Mouse (Mus musculus) cerebellum, adult 2 months (tissue): Measurements from ENCODE around the gene B4galt2. TPM values are rescaled to one million over a fixed set of nuclear protein-coding genes. Genes with fewer than 3 reads are reported as not detected.

Source experiments
- DNase-seq, 2 experiments: peaks; one replicate each; pipeline ENCODE4 v3.0.0; 2021
- H3K27ac ChIP-seq: fragments of 200-500 bp; 2 replicates; pipeline ENCODE4 v1.5.1; 2012; ENCODE audit warnings: low read length, control low read depth, inconsistent platforms; ENCODE audit not compliant: insufficient read depth
- H3K27me3 ChIP-seq: fragments of 200-500 bp; 2 replicates; pipeline ENCODE4 v1.6.1; 2012; ENCODE audit warnings: inconsistent platforms, mild to moderate bottlenecking, low read length, moderate library complexity; ENCODE audit not compliant: control insufficient read depth, insufficient read depth
- H3K4me1 ChIP-seq: fragments of 200-500 bp; 2 replicates; pipeline ENCODE4 v1.6.1; 2011; ENCODE audit warnings: low read length; ENCODE audit not compliant: control insufficient read depth, insufficient read depth
- H3K4me3 ChIP-seq: fragments of 200-500 bp; replicated peaks from 2 replicates; pipeline ENCODE3; 2011; ENCODE audit warnings: mild to moderate bottlenecking, low read depth, low read length, control low read depth; ENCODE audit not compliant: insufficient read depth
- CTCF ChIP-seq: fragments of 200-500 bp; IDR thresholded peaks from 2 replicates; pipeline ENCODE4 v1.5.1; 2011; ENCODE audit warnings: low read depth, mild to moderate bottlenecking, control low read depth, low read length, moderate library complexity, borderline replicate concordance; ENCODE audit not compliant: insufficient read depth
- POLR2A ChIP-seq: fragments of 200-500 bp; IDR thresholded peaks from 2 replicates; pipeline ENCODE4 v1.6.1; 2011; ENCODE audit warnings: low read length, control low read depth, borderline replicate concordance; ENCODE audit not compliant: insufficient read depth
- WGBS: fragments of 180-500 bp; shearing (Covaris S2); methylation state at CpG from one replicate; pipeline ENCODE4 v1.1.7; 2018; 5-methylcytosine and 5-hydroxymethylcytosine counted together
- polyA plus RNA-seq: library from polyadenylated mRNA; depleted of rRNA; stranded (reverse); fragments of >200 nt; gene quantifications from 2 replicates; pipeline ENCODE4 v1.2.3, GENCODE M21; 2012; rRNA removed

B4galt2 gene
- polyA plus RNA-seq = 41.0 and 42.0 TPM in 2 replicates

GRCm38 (mm10) chr4:117882701-117883691 is at the start of gene B4galt2:
Gene B4galt2 (minus strand): TSS chr4:117883487.
- H3K27me3 ChIP-seq = no peaks in the 10 kb centered on the region
- peak; percentile 70 to 71 for DNase-seq
- TF ChIP-seq CTCF (no peak), POLR2A (peak; percentile 49; the same call in 1 of the 2 replicates)
- peak within 1 kb of the TSS; percentile 74 for H3K27ac ChIP-seq
- H3K4me3 ChIP-seq = peak within 1 kb of the TSS; percentile 77
- WGBS = under 1% methylated on average over 80 of the region's 103 CpGs
- peaks cover 16% of the 10 kb centered on the region for H3K4me1 ChIP-seq

GRCm38 (mm10) chr4:117929391-117929881 is 46.1 kb upstream of the B4galt2 start, which contains the start of gene Artn:
Gene Artn (minus strand): TSS chr4:117929763.
- DNase-seq = peak in 1 of 2 experiments; percentile 32
- peaks cover 6% of the 10 kb centered on the region; the same call in 1 of the 2 replicates for H3K4me1 ChIP-seq
- H3K4me3 ChIP-seq = no peak within 1 kb of the TSS
- TF ChIP-seq CTCF (no peak), POLR2A (no peak)
- no peak within 1 kb of the TSS for H3K27ac ChIP-seq
- WGBS = 1% methylated on average over 33 of the region's 33 CpGs
- H3K27me3 ChIP-seq = no peaks in the 10 kb centered on the region; the same call in 1 of the 2 replicates

- Histone ChIP-seq H3K4me1 (peaks cover 6% of the 10 kb centered on the region; the same call in 1 of the 2 replicates), H3K27ac (no peak overlapping the region), H3K27me3 (no peaks in the 10 kb centered on the region; the same call in 1 of the 2 replicates), H3K4me3 (no peak overlapping the region)
- peak; percentile 48 to 61 for DNase-seq
- TF ChIP-seq CTCF (peak; percentile 61; the same call in 1 of the 2 replicates), POLR2A (no peak)
- 2% methylated on average over 13 of the region's 13 CpGs for WGBS
Observed at GRCm38 (mm10) chr4:117928699-117929241, 45.5 kb upstream of the B4galt2 start.

- DNase-seq = peak in 1 of 2 experiments; percentile 45
- H3K4me3 ChIP-seq = no peak overlapping the region
- no peaks in the 10 kb centered on the region; the same call in 1 of the 2 replicates for H3K27me3 ChIP-seq
- peak; percentile 71 for TF ChIP-seq CTCF
- no peak for TF ChIP-seq POLR2A
- no peak overlapping the region for H3K27ac ChIP-seq
- 19% methylated on average over 6 of the region's 6 CpGs for WGBS
- peaks cover 6% of the 10 kb centered on the region; the same call in 1 of the 2 replicates for H3K4me1 ChIP-seq
Observed at GRCm38 (mm10) chr4:117928234-117928633, 44.9 kb upstream of the B4galt2 start.

GRCm38 (mm10) chr4:117926545-117927482 is 43.5 kb upstream of the B4galt2 start:
- Histone ChIP-seq H3K27ac (no peak overlapping the region), H3K4me1 (peaks cover 6% of the 10 kb centered on the region; the same call in 1 of the 2 replicates), H3K4me3 (peak overlapping the region; percentile 55), H3K27me3 (no peaks in the 10 kb centered on the region; the same call in 1 of the 2 replicates)
- TF ChIP-seq POLR2A (no peak), CTCF (peak; percentile 49; the same call in 1 of the 2 replicates)
- 1% methylated on average over 71 of the region's 71 CpGs for WGBS
- peak; percentile 52 to 64 for DNase-seq

GRCm38 (mm10) chr4:117924916-117925315 is 41.6 kb upstream of the B4galt2 start:
- TF ChIP-seq POLR2A = no peak
- TF ChIP-seq CTCF = no peak
- Histone ChIP-seq H3K27me3 (no peaks in the 10 kb centered on the region; the same call in 1 of the 2 replicates), H3K27ac (no peak overlapping the region), H3K4me3 (no peak overlapping the region), H3K4me1 (peaks cover 6% of the 10 kb centered on the region; the same call in 1 of the 2 replicates)
- 73% methylated on average over 4 of the region's 6 CpGs for WGBS
- no peak for DNase-seq
